Mouse (Mus musculus) forebrain, embryonic 11.5 days (tissue): ENCODE measurements around the gene Zfyve16. TPM values are rescaled to one million over a fixed set of nuclear protein-coding genes. Genes with fewer than 3 reads are reported as not detected.

ENCODE experiments used
- ATAC-seq: fragments of 200-750 bp; cut with Nextera tagmentation; replicated peaks from 2 replicates; pipeline ENCODE4 v1.8.0; 2017; ENCODE audit warnings: moderate TSS enrichment; ENCODE audit not compliant: low FRiP score
- DNase-seq: peaks from one replicate; pipeline ENCODE4 v3.0.0-alpha.2; 2017; ENCODE audit warnings: low spot score
- H3K27ac ChIP-seq: fragments of 300-500 bp; sonication (generic); 2 replicates; pipeline ENCODE4 v1.5.1; 2014; ENCODE audit warnings: low read depth, low read length
- H3K27me3 ChIP-seq: fragments of 300-500 bp; sonication (generic); 2 replicates; pipeline ENCODE4 v1.6.1; 2014; ENCODE audit warnings: mild to moderate bottlenecking, low read length, mixed read lengths; ENCODE audit not compliant: control insufficient read depth, insufficient read depth
- H3K36me3 ChIP-seq: fragments of 300-500 bp; sonication (generic); 2 replicates; pipeline ENCODE4 v1.6.1; 2014; ENCODE audit warnings: mild to moderate bottlenecking, low read length, moderate library complexity, mixed read lengths; ENCODE audit not compliant: control insufficient read depth, insufficient read depth
- H3K4me1 ChIP-seq: fragments of 300-500 bp; sonication (generic); replicated peaks from 2 replicates; pipeline ENCODE4 v1.6.1; 2014; ENCODE audit warnings: low read length, mixed read lengths; ENCODE audit not compliant: control insufficient read depth, insufficient read depth
- H3K4me2 ChIP-seq: fragments of 300-500 bp; sonication (generic); 2 replicates; pipeline ENCODE4 v1.6.1; 2014; ENCODE audit warnings: low read depth, mild to moderate bottlenecking, low read length, moderate library complexity, mixed read lengths; ENCODE audit not compliant: severe bottlenecking
- H3K4me3 ChIP-seq: fragments of 300-500 bp; sonication (generic); 2 replicates; pipeline ENCODE4 v1.5.1; 2014; ENCODE audit warnings: low read depth, low read length
- H3K9ac ChIP-seq: fragments of 300-500 bp; sonication (generic); 2 replicates; pipeline ENCODE4 v1.6.1; 2014; ENCODE audit warnings: low read length
- H3K9me3 ChIP-seq: fragments of 300-500 bp; sonication (generic); 2 replicates; pipeline ENCODE4 v1.6.1; 2016; ENCODE audit warnings: low read length, mixed read lengths; ENCODE audit not compliant: control insufficient read depth
- WGBS: fragments of 180-500 bp; shearing (Covaris S2); extraction: QIAGEN DNeasy Blood & Tissue Kit; methylation state at CpG from one replicate; pipeline ENCODE4 v1.1.7; 2014; 5-methylcytosine and 5-hydroxymethylcytosine counted together
- polyA plus RNA-seq: library from polyadenylated mRNA; unstranded; fragments of >200 nt; fragmentation: Nextera tagmentation; extraction: Ambion mirVana; gene quantifications from 2 replicates; pipeline ENCODE4 v1.2.1, GENCODE M21; 2014

The Zfyve16 gene
- polyA plus RNA-seq, 1 experiment from 2014 or later, result 13.0 TPM

GRCm38 (mm10) chr13:92539126-92539525 lies 8.5 kb upstream of the Zfyve16 start:
- WGBS, result 66% methylated on average over 4 of the region's 4 CpGs
- no peak overlapping the region for H3K4me2 ChIP-seq
- no peaks in the 10 kb centered on the region for H3K9me3 ChIP-seq
- no peaks in the 10 kb centered on the region for H3K27me3 ChIP-seq
- no peak overlapping the region for H3K4me3 ChIP-seq
- ATAC-seq, result no peak
- no peaks in the 10 kb centered on the region for H3K4me1 ChIP-seq
- DNase-seq, result no peak
- H3K9ac ChIP-seq, result no peak overlapping the region
- H3K27ac ChIP-seq, result no peak overlapping the region
- no peaks in the 10 kb centered on the region for H3K36me3 ChIP-seq

GRCm38 (mm10) chr13:92533801-92534200 lies 3.1 kb upstream of the Zfyve16 start:
- no peaks in the 10 kb centered on the region for H3K27me3 ChIP-seq
- 54% methylated on average over 2 of the region's 2 CpGs for WGBS
- no peaks in the 10 kb centered on the region for H3K4me1 ChIP-seq
- H3K9me3 ChIP-seq, result no peaks in the 10 kb centered on the region
- no peak overlapping the region for H3K27ac ChIP-seq
- H3K4me2 ChIP-seq, result no peak overlapping the region
- H3K4me3 ChIP-seq, result no peak overlapping the region
- ATAC-seq (no peak), DNase-seq (no peak)
- H3K9ac ChIP-seq, result no peak overlapping the region
- no peaks in the 10 kb centered on the region for H3K36me3 ChIP-seq

- WGBS, result 78% methylated on average over 2 of the region's 2 CpGs
- Histone ChIP-seq H3K27ac (no peak overlapping the region), H3K4me2 (no peak overlapping the region), H3K36me3 (no peaks in the 10 kb centered on the region), H3K27me3 (no peaks in the 10 kb centered on the region), H3K9ac (no peak overlapping the region), H3K9me3 (no peaks in the 10 kb centered on the region), H3K4me3 (no peak overlapping the region), H3K4me1 (no peaks in the 10 kb centered on the region)
- no peak for ATAC-seq
- no peak for DNase-seq
Measured at GRCm38 (mm10) chr13:92532216-92532615, 1.5 kb upstream of the Zfyve16 start.

GRCm38 (mm10) chr13:92531237-92531636 lies 569 bp upstream of the Zfyve16 start:
- DNase-seq (no peak), ATAC-seq (no peak)
- H3K27me3 ChIP-seq, result no peaks in the 10 kb centered on the region
- peak overlapping the region; percentile 71 for H3K27ac ChIP-seq
- no peaks in the 10 kb centered on the region for H3K4me1 ChIP-seq
- no peaks in the 10 kb centered on the region for H3K36me3 ChIP-seq
- no peaks in the 10 kb centered on the region for H3K9me3 ChIP-seq
- H3K9ac ChIP-seq, result peak overlapping the region; percentile 83
- H3K4me2 ChIP-seq, result peak overlapping the region; percentile 84
- H3K4me3 ChIP-seq, result peak overlapping the region; percentile 68
- 6% methylated on average over 15 of the region's 15 CpGs for WGBS

GRCm38 (mm10) chr13:92529828-92530720 lies 594 bp downstream of the Zfyve16 start:
- Histone ChIP-seq H3K36me3 (no peaks in the 10 kb centered on the region), H3K27me3 (no peaks in the 10 kb centered on the region), H3K27ac (peak overlapping the region; percentile 90), H3K9me3 (no peaks in the 10 kb centered on the region), H3K4me2 (peak overlapping the region; percentile 84), H3K4me1 (no peaks in the 10 kb centered on the region), H3K9ac (peak overlapping the region; percentile 83), H3K4me3 (peak overlapping the region; percentile 68)
- DNase-seq, result no peak
- 5% methylated on average over 34 of the region's 47 CpGs for WGBS
- peak; percentile 92 for ATAC-seq

GRCm38 (mm10) chr13:92523178-92523813 lies 7.4 kb downstream of the Zfyve16 start:
- no peaks in the 10 kb centered on the region for H3K36me3 ChIP-seq
- ATAC-seq, result no peak
- 90% methylated on average over 5 of the region's 5 CpGs for WGBS

GRCm38 (mm10) chr13:92504871-92505270 lies 25.8 kb downstream of the Zfyve16 start:
- ATAC-seq (no peak), DNase-seq (no peak)
- H3K4me1 ChIP-seq, result no peaks in the 10 kb centered on the region
- no peak overlapping the region for H3K4me3 ChIP-seq
- no peak overlapping the region for H3K27ac ChIP-seq
- no peaks in the 10 kb centered on the region for H3K9me3 ChIP-seq
- no peaks in the 10 kb centered on the region for H3K27me3 ChIP-seq
- WGBS, result 90% methylated on average over 12 of the region's 12 CpGs
- H3K36me3 ChIP-seq, result no peaks in the 10 kb centered on the region; the same call in 1 of the 2 replicates
- no peak overlapping the region for H3K4me2 ChIP-seq
- H3K9ac ChIP-seq, result no peak overlapping the region

More at GRCm38 (mm10) chr13:92523178-92523813, 7.4 kb downstream of the Zfyve16 start:
- Histone ChIP-seq H3K27ac (no peak overlapping the region), H3K4me1 (no peaks in the 10 kb centered on the region), H3K9ac (no peak overlapping the region), H3K4me3 (no peak overlapping the region), H3K4me2 (no peak overlapping the region), H3K9me3 (no peaks in the 10 kb centered on the region), H3K27me3 (no peaks in the 10 kb centered on the region)
- no peak for DNase-seq

- 95% methylated on average over 1 of the region's 1 CpGs for WGBS
- no peak for DNase-seq
- no peak overlapping the region for H3K27ac ChIP-seq
Measured at GRCm38 (mm10) chr13:92491923-92492322, 38.7 kb downstream of the Zfyve16 start.

More at GRCm38 (mm10) chr13:92491923-92492322, 38.7 kb downstream of the Zfyve16 start:
- no peaks in the 10 kb centered on the region for H3K4me1 ChIP-seq
- H3K4me3 ChIP-seq, result no peak overlapping the region
- no peaks in the 10 kb centered on the region for H3K27me3 ChIP-seq
- H3K36me3 ChIP-seq, result no peaks in the 10 kb centered on the region; the same call in 1 of the 2 replicates
- H3K9me3 ChIP-seq, result no peaks in the 10 kb centered on the region
- H3K9ac ChIP-seq, result no peak overlapping the region
- H3K4me2 ChIP-seq, result no peak overlapping the region
- ATAC-seq, result no peak
